Mouse (Mus musculus): ENCODE results near the gene Tmco1. TPM values are rescaled to one million over a fixed set of nuclear protein-coding genes. Genes with fewer than 3 reads are reported as not detected.

The Tmco1 gene
- 101 TPM for polyA plus RNA-seq (2017; shearing (Covaris generic))

GRCm38 (mm10) chr1:167308261-167309054, at the start of gene Tmco1:
Gene Tmco1 (plus strand): TSS chr1:167308378.

GRCm38 (mm10) chr1:167285320-167285355, 23.0 kb upstream of the Tmco1 start, which contains the start of gene Uck2:
Gene Uck2 (minus strand): TSS chr1:167285320.

GRCm38 (mm10) chr1:167349815-167350596, 41.8 kb downstream of the Tmco1 start, which contains the start of gene Aldh9a1:
Gene Aldh9a1 (plus strand): TSS chr1:167349991.

Other genes starting within 250 kb of the Tmco1 start
- 38.4 TPM for gene Uck2, start 23.1 kb upstream of the Tmco1 start, polyA plus RNA-seq (2017; shearing (Covaris generic))
- 73.0 TPM for gene Aldh9a1, start 41.6 kb downstream of the Tmco1 start, polyA plus RNA-seq (2017; shearing (Covaris generic))
- 3.6 TPM for gene Mgst3, start 85.5 kb downstream of the Tmco1 start, polyA plus RNA-seq (2017; shearing (Covaris generic))
- gene Lrrc52, start 158.4 kb downstream of the Tmco1 start, polyA plus RNA-seq (2017; shearing (Covaris generic)): not detected

Measured in inflammation-experienced regulatory T-cells, adult 16 weeks (primary cell).